Mouse (Mus musculus) midbrain, embryonic 15.5 days (tissue): ENCODE data around the gene Slc30a1. TPM values are rescaled to one million over a fixed set of nuclear protein-coding genes. Genes with fewer than 3 reads are reported as not detected.

Experiments
- ATAC-seq: fragments of 200-750 bp; cut with Nextera tagmentation; replicated peaks from 2 replicates; pipeline ENCODE4 v1.8.0; 2017; ENCODE audit warnings: moderate TSS enrichment
- H3K27ac ChIP-seq: fragments of 300-500 bp; sonication (generic); 2 replicates; pipeline ENCODE4 v1.5.1; 2015; ENCODE audit warnings: mild to moderate bottlenecking, inconsistent platforms
- H3K27me3 ChIP-seq: fragments of 300-500 bp; sonication (generic); replicated peaks from 2 replicates; pipeline ENCODE4 v1.6.1; 2015; ENCODE audit warnings: inconsistent platforms
- H3K36me3 ChIP-seq: fragments of 300-500 bp; sonication (generic); replicated peaks from 2 replicates; pipeline ENCODE4 v1.6.1; 2015; ENCODE audit warnings: inconsistent platforms
- H3K4me1 ChIP-seq: fragments of 300-500 bp; sonication (generic); 2 replicates; pipeline ENCODE4 v1.6.1; 2015; ENCODE audit warnings: inconsistent platforms
- H3K4me2 ChIP-seq: fragments of 300-500 bp; sonication (generic); 2 replicates; pipeline ENCODE4 v1.6.1; 2015; ENCODE audit warnings: inconsistent platforms, mild to moderate bottlenecking, moderate library complexity
- H3K4me3 ChIP-seq: fragments of 300-500 bp; sonication (generic); 2 replicates; pipeline ENCODE4 v1.5.1; 2015; ENCODE audit warnings: mild to moderate bottlenecking, inconsistent platforms
- H3K9ac ChIP-seq: fragments of 300-500 bp; sonication (generic); 2 replicates; pipeline ENCODE4 v1.6.1; 2015; ENCODE audit warnings: mild to moderate bottlenecking, inconsistent platforms
- H3K9me3 ChIP-seq: fragments of 300-500 bp; sonication (generic); 2 replicates; pipeline ENCODE4 v1.6.1; 2016; ENCODE audit warnings: inconsistent platforms
- WGBS: fragments of 180-500 bp; shearing (Covaris S2); methylation state at CpG from one replicate; pipeline ENCODE4 v1.1.7; 2015; ENCODE audit warnings: mixed read lengths; 5-methylcytosine and 5-hydroxymethylcytosine counted together
- polyA plus RNA-seq: library from polyadenylated mRNA; unstranded; fragments of >200 nt; fragmentation: Nextera tagmentation; extraction: Ambion mirVana; gene quantifications from 2 replicates; pipeline ENCODE4 v1.2.1, GENCODE M21; 2015

The Slc30a1 gene
- polyA plus RNA-seq, 1 experiment from 2014 or later = 4.3 TPM

DNA sequence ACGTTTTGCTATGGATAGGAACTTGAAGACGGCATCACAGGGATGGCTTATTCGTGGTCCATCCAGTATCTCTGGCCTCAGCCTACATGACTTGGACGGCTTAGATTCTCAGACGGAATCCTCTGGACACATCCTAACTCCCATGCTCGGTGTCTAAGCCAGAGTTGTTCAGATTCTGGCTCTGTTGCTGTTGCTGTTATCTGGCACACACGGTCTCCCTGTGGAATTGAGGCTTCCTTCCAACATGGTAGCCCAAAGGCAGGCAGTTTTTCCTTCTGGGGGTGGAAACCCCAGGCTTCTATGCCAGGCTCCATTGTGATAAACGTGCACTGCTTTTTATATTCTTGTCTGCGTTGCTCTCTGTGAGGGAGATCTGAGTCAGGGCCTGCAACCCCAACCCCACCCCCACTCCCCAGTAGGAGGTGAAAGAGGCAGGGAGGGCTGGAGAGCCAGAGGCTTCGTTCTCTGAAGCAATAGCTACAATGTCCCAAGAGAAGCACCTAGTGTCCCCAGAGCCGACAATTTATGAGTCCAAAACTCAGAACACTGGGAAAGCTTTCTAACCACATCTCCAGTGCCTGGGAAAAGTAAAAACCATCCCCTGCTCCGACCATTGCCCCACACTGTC lies 23.4 kb downstream of the Slc30a1 start:
- no peaks in the 10 kb centered on the region for H3K4me1 ChIP-seq
- no peak overlapping the region for H3K4me2 ChIP-seq
- ATAC-seq = no peak
- no peaks in the 10 kb centered on the region for H3K9me3 ChIP-seq
- H3K27me3 ChIP-seq = no peaks in the 10 kb centered on the region
- H3K4me3 ChIP-seq = no peak overlapping the region
- 63% methylated on average over 12 of the region's 12 CpGs for WGBS
- no peaks in the 10 kb centered on the region for H3K36me3 ChIP-seq
- H3K9ac ChIP-seq = no peak overlapping the region
- H3K27ac ChIP-seq = no peak overlapping the region

GRCm38 (mm10) chr1:191930525-191931105 lies 24.0 kb downstream of the Slc30a1 start:
- no peak overlapping the region for H3K4me2 ChIP-seq
- 76% methylated on average over 3 of the region's 3 CpGs for whole genome bisulfite sequencing

DNA sequence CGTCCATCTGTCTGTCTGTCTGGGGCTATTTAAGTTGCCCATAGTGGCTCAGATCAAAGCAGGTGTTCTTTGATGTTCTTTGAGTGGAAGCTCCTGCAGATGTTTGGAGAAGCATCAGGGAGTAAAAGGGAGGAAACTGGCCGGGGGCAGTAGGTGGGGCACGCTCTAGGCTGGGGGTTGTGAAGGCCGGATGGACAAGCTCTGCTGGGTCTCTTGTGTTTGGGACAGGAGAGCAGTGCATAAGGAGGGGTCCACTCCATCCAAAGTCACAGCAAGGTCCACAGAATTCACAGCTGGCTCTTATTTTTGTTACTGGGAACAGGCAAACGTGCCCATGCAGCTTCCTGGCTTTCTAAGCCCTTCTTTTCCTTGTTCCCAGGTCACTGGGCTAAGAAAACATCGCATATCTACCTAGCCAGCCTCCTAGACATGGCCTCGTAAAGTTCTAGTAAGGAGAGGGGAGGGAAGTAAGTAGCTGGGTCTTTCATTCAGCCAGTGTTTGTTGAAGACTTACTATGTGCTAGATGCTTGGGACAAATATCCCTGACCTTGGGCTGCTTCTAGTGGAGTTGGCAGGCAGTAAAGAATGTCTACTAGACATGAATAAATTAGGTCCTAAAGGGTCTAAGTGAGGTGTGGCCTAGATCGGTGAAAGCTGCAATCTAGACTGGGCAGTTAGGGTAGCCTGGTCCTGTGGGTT lies 25.9 kb downstream of the Slc30a1 start:
- Histone ChIP-seq H3K4me1 (no peaks in the 10 kb centered on the region), H3K4me3 (no peak overlapping the region), H3K27ac (no peak overlapping the region), H3K9me3 (no peaks in the 10 kb centered on the region), H3K9ac (no peak overlapping the region), H3K4me2 (no peak overlapping the region), H3K27me3 (no peaks in the 10 kb centered on the region), H3K36me3 (no peaks in the 10 kb centered on the region)
- WGBS = 72% methylated on average over 8 of the region's 8 CpGs
- ATAC-seq = no peak

More at GRCm38 (mm10) chr1:191930525-191931105, 24.0 kb downstream of the Slc30a1 start:
- Histone ChIP-seq H3K27ac (no peak overlapping the region), H3K4me3 (no peak overlapping the region), H3K36me3 (no peaks in the 10 kb centered on the region), H3K4me1 (no peaks in the 10 kb centered on the region), H3K9ac (no peak overlapping the region), H3K27me3 (no peaks in the 10 kb centered on the region), H3K9me3 (no peaks in the 10 kb centered on the region)
- no peak for ATAC-seq

DNA sequence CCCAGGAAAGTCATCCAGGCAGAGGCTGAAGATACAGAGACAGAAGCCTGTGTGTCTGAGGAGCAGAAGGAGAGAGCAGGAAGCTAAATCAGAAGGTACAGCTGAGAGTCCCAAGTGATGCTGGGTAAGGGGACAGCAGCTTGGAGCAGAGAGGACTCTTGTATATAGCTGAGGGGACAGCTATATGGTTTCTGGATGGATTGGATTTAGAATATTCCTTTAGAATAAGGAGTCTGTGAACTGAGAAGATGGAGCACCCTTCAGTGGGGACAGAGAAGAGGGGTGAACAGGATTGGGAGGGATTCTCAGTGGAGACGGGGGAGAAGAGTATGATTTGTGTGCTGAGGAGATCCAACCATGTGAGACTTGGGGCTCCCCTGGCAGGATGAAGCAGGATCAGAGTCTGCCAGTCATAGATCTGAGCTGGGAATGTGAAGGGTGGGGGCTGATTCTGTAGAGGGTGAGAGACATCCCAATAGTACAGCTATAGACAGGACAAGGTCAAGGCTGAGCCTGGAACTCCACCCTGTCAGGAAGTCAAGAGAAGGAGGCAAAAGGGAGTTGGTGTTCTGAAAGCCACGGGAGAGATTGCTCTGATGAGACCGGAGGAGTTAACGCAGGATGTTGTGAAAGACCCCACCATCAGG lies 26.5 kb downstream of the Slc30a1 start:
- H3K27me3 ChIP-seq = no peaks in the 10 kb centered on the region
- WGBS = 89% methylated on average over 4 of the region's 4 CpGs
- H3K4me2 ChIP-seq = no peak overlapping the region
- no peak overlapping the region for H3K4me3 ChIP-seq
- no peak for ATAC-seq
- no peak overlapping the region for H3K9ac ChIP-seq
- no peaks in the 10 kb centered on the region for H3K4me1 ChIP-seq
- no peaks in the 10 kb centered on the region for H3K36me3 ChIP-seq
- no peak overlapping the region for H3K27ac ChIP-seq
- H3K9me3 ChIP-seq = no peaks in the 10 kb centered on the region

DNA sequence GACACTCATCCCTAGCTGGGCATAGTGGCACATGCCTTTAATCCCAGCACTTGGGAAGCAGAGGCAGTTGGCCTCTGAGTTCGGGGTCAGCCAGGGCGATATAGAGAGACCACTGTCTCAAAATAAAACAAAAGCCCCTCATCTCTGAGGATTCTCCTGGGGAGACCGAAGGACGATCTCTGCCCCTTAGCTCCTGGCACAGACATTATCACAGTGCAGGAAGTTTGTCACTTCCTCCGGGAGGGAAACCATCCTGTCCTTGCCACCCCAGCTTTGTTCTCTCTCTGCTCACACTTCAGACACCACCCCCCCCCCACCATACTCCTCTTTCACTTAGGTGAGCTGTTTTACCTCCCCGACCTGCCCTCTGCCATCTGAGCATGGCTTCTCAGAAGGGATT lies 37.1 kb downstream of the Slc30a1 start:
- Histone ChIP-seq H3K4me3 (no peak overlapping the region), H3K36me3 (no peaks in the 10 kb centered on the region), H3K27me3 (no peaks in the 10 kb centered on the region), H3K27ac (no peak overlapping the region), H3K9ac (no peak overlapping the region), H3K4me1 (no peaks in the 10 kb centered on the region), H3K9me3 (no peaks in the 10 kb centered on the region), H3K4me2 (no peak overlapping the region)
- ATAC-seq = no peak
- WGBS = 83% methylated on average over 6 of the region's 6 CpGs

DNA sequence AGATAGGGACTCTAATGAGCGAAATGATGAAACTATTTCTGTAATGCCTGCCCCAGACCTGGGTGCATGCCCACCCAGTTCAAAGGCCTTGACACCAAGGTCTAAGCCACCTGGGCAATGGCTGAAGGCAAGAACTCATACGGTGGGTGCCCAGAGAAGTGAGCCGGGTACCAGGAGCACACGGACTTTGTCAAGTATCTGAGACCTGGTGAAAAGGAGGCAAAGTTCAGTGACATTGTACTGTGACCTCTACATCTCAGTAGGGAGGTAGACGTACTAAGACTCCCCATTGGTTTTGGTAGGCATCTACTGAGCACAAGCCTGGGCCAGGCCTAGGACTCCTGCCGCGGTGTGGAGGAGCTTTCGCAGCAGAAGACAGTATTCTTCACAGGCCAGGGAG lies 38.8 kb downstream of the Slc30a1 start:
- Histone ChIP-seq H3K4me2 (no peak overlapping the region), H3K4me3 (no peak overlapping the region), H3K9me3 (no peaks in the 10 kb centered on the region), H3K36me3 (no peaks in the 10 kb centered on the region), H3K27me3 (no peaks in the 10 kb centered on the region), H3K4me1 (no peaks in the 10 kb centered on the region), H3K27ac (no peak overlapping the region), H3K9ac (no peak overlapping the region)
- no peak for ATAC-seq
- WGBS = 91% methylated on average over 8 of the region's 8 CpGs

GRCm38 (mm10) chr1:191945756-191946155 lies 39.2 kb downstream of the Slc30a1 start:
- Histone ChIP-seq H3K4me1 (no peaks in the 10 kb centered on the region), H3K9ac (no peak overlapping the region), H3K27ac (no peak overlapping the region), H3K36me3 (no peaks in the 10 kb centered on the region), H3K4me3 (no peak overlapping the region), H3K9me3 (no peaks in the 10 kb centered on the region), H3K27me3 (no peaks in the 10 kb centered on the region), H3K4me2 (no peak overlapping the region)
- 81% methylated on average over 5 of the region's 5 CpGs for WGBS
- no peak for ATAC-seq

GRCm38 (mm10) chr1:191946261-191946660 lies 39.7 kb downstream of the Slc30a1 start:
- no peak overlapping the region for H3K9ac ChIP-seq
- no peak overlapping the region for H3K4me2 ChIP-seq
- H3K9me3 ChIP-seq = no peaks in the 10 kb centered on the region
- H3K4me3 ChIP-seq = no peak overlapping the region
- WGBS = 81% methylated on average over 7 of the region's 7 CpGs
- H3K36me3 ChIP-seq = no peaks in the 10 kb centered on the region
- ATAC-seq = no peak
- H3K4me1 ChIP-seq = no peaks in the 10 kb centered on the region
- no peak overlapping the region for H3K27ac ChIP-seq
- no peaks in the 10 kb centered on the region for H3K27me3 ChIP-seq

- Histone ChIP-seq H3K9ac (no peak overlapping the region), H3K27me3 (no peaks in the 10 kb centered on the region), H3K36me3 (no peaks in the 10 kb centered on the region), H3K27ac (no peak overlapping the region), H3K4me3 (no peak overlapping the region), H3K4me1 (no peaks in the 10 kb centered on the region), H3K4me2 (no peak overlapping the region), H3K9me3 (no peaks in the 10 kb centered on the region)
- no peak for ATAC-seq
- WGBS = 81% methylated on average over 2 of the region's 2 CpGs
Observed at GRCm38 (mm10) chr1:191946835-191947234, 40.3 kb downstream of the Slc30a1 start.

DNA sequence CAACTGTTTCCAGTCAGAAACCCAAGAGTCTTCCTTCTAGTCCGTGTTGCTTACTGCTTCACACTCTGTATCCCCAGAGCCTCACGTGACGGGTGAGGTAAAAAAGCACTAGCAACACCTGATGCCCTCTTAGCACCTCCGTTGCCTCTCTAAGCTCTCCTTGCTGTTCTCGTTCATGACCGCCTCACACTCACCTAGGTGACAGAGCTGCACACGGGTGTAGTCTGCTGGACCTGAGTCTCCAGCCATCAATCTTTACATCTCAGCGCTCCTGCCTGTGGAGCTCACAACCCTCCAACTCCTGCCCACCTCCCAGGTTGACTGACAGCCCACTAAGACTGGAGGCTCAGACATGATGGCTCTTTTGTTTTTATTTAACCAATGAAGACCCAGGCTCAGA lies 41.2 kb downstream of the Slc30a1 start:
- WGBS = 79% methylated on average over 8 of the region's 8 CpGs
- H3K9ac ChIP-seq = no peak overlapping the region
- H3K36me3 ChIP-seq = no peaks in the 10 kb centered on the region

GRCm38 (mm10) chr1:191948600-191948999 lies 42.0 kb downstream of the Slc30a1 start:
- 77% methylated on average over 8 of the region's 8 CpGs for WGBS
- no peaks in the 10 kb centered on the region for H3K27me3 ChIP-seq
- H3K9me3 ChIP-seq = no peaks in the 10 kb centered on the region
- H3K4me3 ChIP-seq = no peak overlapping the region
- H3K27ac ChIP-seq = no peak overlapping the region
- no peak overlapping the region for H3K9ac ChIP-seq
- no peak overlapping the region for H3K4me2 ChIP-seq
- no peak for ATAC-seq
- no peaks in the 10 kb centered on the region for H3K4me1 ChIP-seq
- H3K36me3 ChIP-seq = no peaks in the 10 kb centered on the region

More for the DNA sequence above, 41.2 kb downstream of the Slc30a1 start:
- Histone ChIP-seq H3K4me2 (no peak overlapping the region), H3K4me3 (no peak overlapping the region), H3K27ac (no peak overlapping the region), H3K27me3 (no peaks in the 10 kb centered on the region), H3K4me1 (no peaks in the 10 kb centered on the region), H3K9me3 (no peaks in the 10 kb centered on the region)
- ATAC-seq = no peak

- 65% methylated on average over 2 of the region's 2 CpGs for WGBS
- Histone ChIP-seq H3K9ac (no peak overlapping the region), H3K4me2 (no peak overlapping the region), H3K4me3 (no peak overlapping the region), H3K4me1 (no peaks in the 10 kb centered on the region), H3K27me3 (no peaks in the 10 kb centered on the region), H3K27ac (no peak overlapping the region), H3K36me3 (no peaks in the 10 kb centered on the region), H3K9me3 (no peaks in the 10 kb centered on the region)
- ATAC-seq = no peak
Observed at GRCm38 (mm10) chr1:191950611-191951010, 44.0 kb downstream of the Slc30a1 start.
